Mouse (Mus musculus) G1E (cell line): Measurements from ENCODE around the gene Obp1a. TPM values are rescaled to one million over a fixed set of nuclear protein-coding genes. Genes with fewer than 3 reads are reported as not detected.

Source experiments
- ATAC-seq: 2 replicates; pipeline ENCODE4 v1.8.0; 2016; ENCODE audit warnings: mild to moderate bottlenecking; ENCODE audit not compliant: insufficient number of reproducible peaks, poor library complexity, low FRiP score, severe bottlenecking; ENCODE audit errors: extremely low read depth
- DNase-seq: peaks from one replicate; pipeline ENCODE4 v3.0.0; 2012; ENCODE audit warnings: low spot score
- H3K27me3 ChIP-seq: 2 replicates; pipeline ENCODE4 v1.6.1; 2012; ENCODE audit warnings: mild to moderate bottlenecking, low read length, inconsistent platforms; ENCODE audit not compliant: insufficient read depth
- H3K36me3 ChIP-seq: replicated peaks from 2 replicates; pipeline ENCODE3; 2012; ENCODE audit warnings: mild to moderate bottlenecking, inconsistent platforms
- H3K4me1 ChIP-seq: 2 replicates; pipeline ENCODE4 v1.6.1; 2012; ENCODE audit warnings: low read depth, low read length, inconsistent platforms, mixed read lengths; ENCODE audit not compliant: insufficient read depth
- H3K4me3 ChIP-seq: 2 replicates; pipeline ENCODE4 v1.5.1; 2012; ENCODE audit warnings: low read depth, mild to moderate bottlenecking, inconsistent platforms, low read length, moderate library complexity, mixed read lengths
- H3K9me3 ChIP-seq: replicated peaks from 2 replicates; pipeline ENCODE4 v1.6.1; 2012; ENCODE audit warnings: inconsistent platforms
- CTCF ChIP-seq: IDR thresholded peaks from 2 replicates; pipeline ENCODE4 v1.5.1; 2012; ENCODE audit warnings: low read depth, low read length, inconsistent platforms, mixed read lengths
- GATA1 ChIP-seq: IDR thresholded peaks from 2 replicates; pipeline ENCODE4 v1.6.1; 2012; ENCODE audit warnings: borderline replicate concordance, low read length, inconsistent platforms, mixed read lengths
- GATA2 ChIP-seq: IDR thresholded peaks from 2 replicates; pipeline ENCODE4 v1.6.1; 2012; ENCODE audit warnings: low read depth, low read length, inconsistent platforms, borderline replicate concordance
- POLR2AphosphoS5 ChIP-seq: IDR thresholded peaks from 2 replicates; pipeline ENCODE4 v1.6.1; 2012; ENCODE audit warnings: low read depth, low read length, inconsistent platforms; ENCODE audit not compliant: insufficient replicate concordance
- TAL1 ChIP-seq: conservative IDR thresholded peaks from 2 replicates; pipeline ENCODE4 v1.6.1; 2012; ENCODE audit warnings: low read depth, low read length, inconsistent platforms, mixed read lengths
- polyA plus RNA-seq: library from polyadenylated mRNA; stranded (reverse); fragments of >175 nt; gene quantifications from 2 replicates; pipeline ENCODE4 v1.2.3, GENCODE M21; 2012
- total RNA-seq, 2 experiments: library from RNA; stranded (forward) in 1 of 2; stranded (reverse) in 1 of 2; fragments of 200-1000 nt in 1 of 2; fragments of >200 nt in 1 of 2; fragmentation: Nextera tagmentation in 1 of 2; gene quantifications; 2 replicates each; pipeline ENCODE4 v1.2.3; 2014 to 2017

Obp1a gene
- total RNA-seq (2014; fragmentation: Nextera tagmentation) (not detected in 2 replicates), total RNA-seq (2017) (not detected in 2 replicates), polyA plus RNA-seq (not detected in 2 replicates)

DNA sequence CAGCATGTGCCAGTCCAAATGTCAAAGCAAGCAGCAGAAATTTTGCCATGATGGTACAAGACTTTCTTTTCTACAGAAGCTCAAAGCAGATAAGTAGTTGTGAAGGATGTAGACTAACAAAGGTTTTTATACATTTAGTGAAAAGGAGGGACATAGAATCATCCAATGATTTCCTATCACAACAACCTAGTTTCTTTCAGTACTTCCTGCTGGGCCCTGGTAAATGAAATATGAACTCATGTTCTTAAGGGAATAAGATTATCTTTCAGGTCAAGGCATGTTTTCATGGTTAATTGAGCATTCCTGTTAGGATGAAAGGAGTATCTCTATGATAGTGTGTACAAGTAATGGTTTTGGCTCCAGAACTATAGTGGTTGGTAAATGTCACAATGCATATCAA is at the start of gene Obp1a:
TSS of gene Obp1a (minus strand) at position 101 of the 400 bp plus-strand sequence.
- ATAC-seq = no peak
- no peak for DNase-seq
- TF ChIP-seq GATA2 = no peak
- no peak for TF ChIP-seq POLR2AphosphoS5
- TF ChIP-seq GATA1 = no peak
- no peak for TF ChIP-seq TAL1
- TF ChIP-seq CTCF = no peak
- Histone ChIP-seq H3K27me3 (no peaks in the 10 kb centered on the region), H3K9me3 (no peaks in the 10 kb centered on the region), H3K4me3 (no peak within 1 kb of the TSS), H3K36me3 (no peaks in the 10 kb centered on the region), H3K4me1 (no peaks in the 10 kb centered on the region)

- H3K27me3 ChIP-seq = no peaks in the 10 kb centered on the region
- no peaks in the 10 kb centered on the region for H3K4me1 ChIP-seq
- no peaks in the 10 kb centered on the region for H3K9me3 ChIP-seq
- no peak for DNase-seq
- no peak within 1 kb of the TSS for H3K4me3 ChIP-seq
- no peak for TF ChIP-seq POLR2AphosphoS5
- TF ChIP-seq CTCF = no peak
- no peak for TF ChIP-seq GATA1
- no peak for TF ChIP-seq TAL1
- no peak for TF ChIP-seq GATA2
- no peak for ATAC-seq
- H3K36me3 ChIP-seq = no peaks in the 10 kb centered on the region
Observed at GRCm38 (mm10) chrX:78125167-78125566, 34.0 kb upstream of the Obp1a start, which contains the start of gene Gm5938. Gene Gm5938 (plus strand): TSS chrX:78125467.

Other genes starting within 250 kb of the Obp1a start
- not detected in 2 replicates for gene Pbsn, start 237.8 kb downstream of the Obp1a start, total RNA-seq (2014; fragmentation: Nextera tagmentation)
- gene Pbsn, start 237.8 kb downstream of the Obp1a start, total RNA-seq (2017) = not detected in 2 replicates
- not detected in 2 replicates for gene Pbsn, start 237.8 kb downstream of the Obp1a start, polyA plus RNA-seq
- not detected in 2 replicates for gene Gm14744, start 226.6 kb downstream of the Obp1a start, total RNA-seq (2014; fragmentation: Nextera tagmentation)
- not detected in 2 replicates for gene Gm14744, start 226.6 kb downstream of the Obp1a start, total RNA-seq (2017)
- gene Gm14744, start 226.6 kb downstream of the Obp1a start, polyA plus RNA-seq = not detected in 2 replicates
- gene 5430402E10Rik, start 166.3 kb downstream of the Obp1a start, total RNA-seq (2014; fragmentation: Nextera tagmentation) = not detected in 2 replicates
- not detected in 2 replicates for gene 5430402E10Rik, start 166.3 kb downstream of the Obp1a start, total RNA-seq (2017)
- not detected in 2 replicates for gene 5430402E10Rik, start 166.3 kb downstream of the Obp1a start, polyA plus RNA-seq
- not detected in 2 replicates for gene Gm5938, start 34.1 kb upstream of the Obp1a start, total RNA-seq (2014; fragmentation: Nextera tagmentation)
- gene Gm5938, start 34.1 kb upstream of the Obp1a start, total RNA-seq (2017) = not detected in 2 replicates
- gene Gm5938, start 34.1 kb upstream of the Obp1a start, polyA plus RNA-seq = not detected in 2 replicates
- not detected in 2 replicates for gene Obp1b, start 95.4 kb upstream of the Obp1a start, total RNA-seq (2014; fragmentation: Nextera tagmentation)
- not detected in 2 replicates for gene Obp1b, start 95.4 kb upstream of the Obp1a start, total RNA-seq (2017)
- not detected in 2 replicates for gene Obp1b, start 95.4 kb upstream of the Obp1a start, polyA plus RNA-seq
- not detected in 2 replicates for gene Gm14743, start 154.5 kb upstream of the Obp1a start, total RNA-seq (2014; fragmentation: Nextera tagmentation)
- not detected in 2 replicates for gene Gm14743, start 154.5 kb upstream of the Obp1a start, total RNA-seq (2017)
- not detected in 2 replicates for gene Gm14743, start 154.5 kb upstream of the Obp1a start, polyA plus RNA-seq